Mouse (Mus musculus) midbrain, embryonic 16.5 days (tissue): ENCODE data around the gene Kif5c. TPM values are rescaled to one million over a fixed set of nuclear protein-coding genes. Genes with fewer than 3 reads are reported as not detected.

ENCODE experiments used
- ATAC-seq: fragments of 200-750 bp; cut with Nextera tagmentation; 2 replicates; pipeline ENCODE4 v1.8.0; 2017; ENCODE audit warnings: moderate TSS enrichment
- H3K27ac ChIP-seq: fragments of 300-500 bp; sonication (generic); 2 replicates; pipeline ENCODE4 v1.5.1; 2014; ENCODE audit warnings: mild to moderate bottlenecking, low read length, mixed read lengths
- H3K27me3 ChIP-seq: fragments of 300-500 bp; sonication (generic); 2 replicates; pipeline ENCODE4 v1.6.1; 2014; ENCODE audit warnings: low read depth, low read length, mixed read lengths; ENCODE audit not compliant: control insufficient read depth, insufficient read depth
- H3K36me3 ChIP-seq: fragments of 300-500 bp; sonication (generic); 2 replicates; pipeline ENCODE4 v1.6.1; 2014; ENCODE audit warnings: mild to moderate bottlenecking, low read length, moderate library complexity, mixed read lengths; ENCODE audit not compliant: control insufficient read depth, insufficient read depth
- H3K4me1 ChIP-seq: fragments of 300-500 bp; sonication (generic); 2 replicates; pipeline ENCODE4 v1.6.1; 2014; ENCODE audit warnings: mild to moderate bottlenecking, low read length, mixed read lengths; ENCODE audit not compliant: control insufficient read depth, insufficient read depth
- H3K4me2 ChIP-seq: fragments of 300-500 bp; sonication (generic); 2 replicates; pipeline ENCODE4 v1.6.1; 2014; ENCODE audit warnings: mild to moderate bottlenecking, low read length, mixed read lengths
- H3K4me3 ChIP-seq: fragments of 300-500 bp; sonication (generic); 2 replicates; pipeline ENCODE4 v1.5.1; 2014; ENCODE audit warnings: low read depth, mild to moderate bottlenecking, low read length, moderate library complexity, mixed read lengths
- H3K9ac ChIP-seq: fragments of 300-500 bp; sonication (generic); 2 replicates; pipeline ENCODE4 v1.6.1; 2014; ENCODE audit warnings: low read depth, low read length, mixed read lengths
- H3K9me3 ChIP-seq: fragments of 300-500 bp; sonication (generic); replicated peaks from 2 replicates; pipeline ENCODE4 v1.6.1; 2014; ENCODE audit warnings: mild to moderate bottlenecking, low read length, mixed read lengths; ENCODE audit not compliant: control insufficient read depth, poor library complexity, severe bottlenecking
- WGBS: fragments of 180-500 bp; shearing (Covaris S2); extraction: QIAGEN DNeasy Blood & Tissue Kit; methylation state at CpG from one replicate; pipeline ENCODE4 v1.1.7; 2014; 5-methylcytosine and 5-hydroxymethylcytosine counted together
- polyA plus RNA-seq: library from polyadenylated mRNA; unstranded; fragments of >200 nt; fragmentation: Nextera tagmentation; extraction: Ambion mirVana; gene quantifications from 2 replicates; pipeline ENCODE4 v1.2.1, GENCODE M21; 2015

Gene Kif5c
- polyA plus RNA-seq, 1 experiment from 2014 or later = 194 TPM

GRCm38 (mm10) chr2:49691441-49691840 is 72.3 kb downstream of the Kif5c start:
- no peaks in the 10 kb centered on the region for H3K9me3 ChIP-seq
- no peak overlapping the region for H3K27ac ChIP-seq
- H3K4me2 ChIP-seq = no peak overlapping the region
- no peak overlapping the region for H3K4me3 ChIP-seq
- no peaks in the 10 kb centered on the region for H3K36me3 ChIP-seq
- no peak overlapping the region for H3K9ac ChIP-seq
- peak; percentile 19; the same call in 1 of the 2 replicates for ATAC-seq
- WGBS = 60% methylated on average over 5 of the region's 5 CpGs
- peaks cover 37% of the 10 kb centered on the region for H3K4me1 ChIP-seq
- no peaks in the 10 kb centered on the region for H3K27me3 ChIP-seq

- no peak overlapping the region for H3K4me3 ChIP-seq
- no peaks in the 10 kb centered on the region for H3K9me3 ChIP-seq
- peaks cover 38% of the 10 kb centered on the region for H3K4me1 ChIP-seq
- 0 out of 2 replicates have a peak, but pooled peaks have one; percentile 26 for ATAC-seq
- H3K4me2 ChIP-seq = no peak overlapping the region
- H3K27ac ChIP-seq = no peak overlapping the region
- H3K27me3 ChIP-seq = no peaks in the 10 kb centered on the region
- no peak overlapping the region for H3K9ac ChIP-seq
- no peaks in the 10 kb centered on the region for H3K36me3 ChIP-seq
- WGBS = 47% methylated on average over 10 of the region's 10 CpGs
Measured at GRCm38 (mm10) chr2:49694727-49695126, 75.6 kb downstream of the Kif5c start.

GRCm38 (mm10) chr2:49695461-49695860 is 76.4 kb downstream of the Kif5c start:
- no peak overlapping the region for H3K27ac ChIP-seq
- WGBS = 62% methylated on average over 3 of the region's 3 CpGs

GRCm38 (mm10) chr2:49698851-49699250 is 79.8 kb downstream of the Kif5c start:
- Histone ChIP-seq H3K36me3 (peaks cover 19% of the 10 kb centered on the region), H3K27me3 (no peaks in the 10 kb centered on the region), H3K4me2 (no peak overlapping the region), H3K4me3 (no peak overlapping the region), H3K9ac (no peak overlapping the region), H3K27ac (no peak overlapping the region), H3K9me3 (no peaks in the 10 kb centered on the region), H3K4me1 (peaks cover 10% of the 10 kb centered on the region)
- ATAC-seq = no peak
- 92% methylated on average over 5 of the region's 5 CpGs for WGBS

More at GRCm38 (mm10) chr2:49695461-49695860, 76.4 kb downstream of the Kif5c start:
- Histone ChIP-seq H3K4me3 (no peak overlapping the region), H3K4me2 (no peak overlapping the region), H3K9ac (no peak overlapping the region), H3K9me3 (no peaks in the 10 kb centered on the region), H3K4me1 (peaks cover 31% of the 10 kb centered on the region), H3K27me3 (no peaks in the 10 kb centered on the region), H3K36me3 (peaks cover 3% of the 10 kb centered on the region; the same call in 1 of the 2 replicates)
- ATAC-seq = no peak

GRCm38 (mm10) chr2:49700176-49700971 is 81.3 kb downstream of the Kif5c start:
- Histone ChIP-seq H3K36me3 (peaks cover 19% of the 10 kb centered on the region), H3K27ac (no peak overlapping the region), H3K9ac (no peak overlapping the region)

GRCm38 (mm10) chr2:49710223-49710622 is 91.1 kb downstream of the Kif5c start:
- ATAC-seq = peak; percentile 39; the same call in 1 of the 2 replicates
- 85% methylated on average over 3 of the region's 3 CpGs for WGBS
- Histone ChIP-seq H3K36me3 (peaks cover 5% of the 10 kb centered on the region), H3K9me3 (no peaks in the 10 kb centered on the region), H3K27ac (no peak overlapping the region), H3K4me1 (no peaks in the 10 kb centered on the region), H3K9ac (no peak overlapping the region), H3K4me2 (no peak overlapping the region), H3K27me3 (no peaks in the 10 kb centered on the region), H3K4me3 (no peak overlapping the region)

More at GRCm38 (mm10) chr2:49700176-49700971, 81.3 kb downstream of the Kif5c start:
- 92% methylated on average over 22 of the region's 22 CpGs for WGBS
- no peak overlapping the region for H3K4me2 ChIP-seq
- H3K27me3 ChIP-seq = no peaks in the 10 kb centered on the region
- no peak overlapping the region for H3K4me3 ChIP-seq
- 0 out of 2 replicates have a peak, but pooled peaks cover 4% of the 10 kb centered on the region for H3K4me1 ChIP-seq
- no peaks in the 10 kb centered on the region for H3K9me3 ChIP-seq
- ATAC-seq = no peak

GRCm38 (mm10) chr2:49711693-49712092 is 92.6 kb downstream of the Kif5c start:
- no peak for ATAC-seq

GRCm38 (mm10) chr2:49712336-49712887 is 93.3 kb downstream of the Kif5c start:
- H3K9me3 ChIP-seq = no peaks in the 10 kb centered on the region
- no peak overlapping the region for H3K27ac ChIP-seq
- WGBS = 50% methylated on average over 7 of the region's 7 CpGs
- peaks cover 9% of the 10 kb centered on the region for H3K36me3 ChIP-seq
- no peak overlapping the region for H3K4me3 ChIP-seq
- no peak overlapping the region for H3K9ac ChIP-seq
- no peaks in the 10 kb centered on the region for H3K4me1 ChIP-seq
- no peak for ATAC-seq
- no peaks in the 10 kb centered on the region for H3K27me3 ChIP-seq
- no peak overlapping the region for H3K4me2 ChIP-seq

More at GRCm38 (mm10) chr2:49711693-49712092, 92.6 kb downstream of the Kif5c start:
- Histone ChIP-seq H3K36me3 (peaks cover 8% of the 10 kb centered on the region), H3K27ac (0 out of 2 replicates have a peak overlapping the region, but pooled peaks have one; percentile 8), H3K4me3 (no peak overlapping the region), H3K4me2 (no peak overlapping the region), H3K9ac (no peak overlapping the region), H3K9me3 (no peaks in the 10 kb centered on the region), H3K27me3 (no peaks in the 10 kb centered on the region), H3K4me1 (no peaks in the 10 kb centered on the region)
- WGBS = 63% methylated on average over 6 of the region's 6 CpGs

- H3K27ac ChIP-seq = no peak overlapping the region
- peaks cover 38% of the 10 kb centered on the region for H3K4me1 ChIP-seq
- no peak overlapping the region for H3K9ac ChIP-seq
- peaks cover 3% of the 10 kb centered on the region; the same call in 1 of the 2 replicates for H3K36me3 ChIP-seq
- no peak overlapping the region for H3K4me2 ChIP-seq
- WGBS = 90% methylated on average over 7 of the region's 7 CpGs
- no peak for ATAC-seq
- no peaks in the 10 kb centered on the region for H3K9me3 ChIP-seq
- H3K4me3 ChIP-seq = no peak overlapping the region
- H3K27me3 ChIP-seq = no peaks in the 10 kb centered on the region
Measured at GRCm38 (mm10) chr2:49716490-49716889, 97.4 kb downstream of the Kif5c start.
